Comparison of ENCODE assay signal across 10 mouse cellular contexts in genomic region chr1:97698956-97699570, GRCm38 (mm10). TPM values are rescaled to one million over a fixed set of nuclear protein-coding genes. Genes with fewer than 3 reads are reported as not detected.
DNase-seq lines count a peak whose midpoint lies in the region; ATAC-seq and TF ChIP-seq lines count a peak whose summit lies in the region.
"Had no signal": no experiment of that assay in that cellular context is flagged by ENCODE, and none has a peak within 500 bp of the region (broad histone marks: within the 10 kb centered on the region; RNA-seq: fewer than 3 reads in every experiment).

No protein-coding gene starts in this region.

- no peaks in the 10 kb centered on the region for H3K27me3 ChIP-seq in lung, embryonic 14.5 days (ENCODE audit: insufficient read depth, low read length)
- H3K27me3 ChIP-seq in stomach, embryonic 16.5 days (ENCODE audit: control insufficient read depth, insufficient read depth, low read length), result no peaks in the 10 kb centered on the region

- no peak for TF ChIP-seq CTCF in lung, embryonic 14.5 days (IDR thresholded peaks at IDR 0.05; ENCODE audit: low read depth)

- no peak overlapping the region for H3K4me2 ChIP-seq in lung, embryonic 14.5 days
- no peak overlapping the region for H3K4me2 ChIP-seq in stomach, embryonic 16.5 days (ENCODE audit: low read depth, low read length)

- H3K36me3 ChIP-seq in lung, embryonic 14.5 days (ENCODE audit: insufficient read depth), result no peaks in the 10 kb centered on the region
- no peaks in the 10 kb centered on the region for H3K36me3 ChIP-seq in stomach, embryonic 16.5 days (ENCODE audit: control insufficient read depth, insufficient read depth, low read length)

- WGBS in lung, embryonic 14.5 days, result 11% methylated on average over 11 of the region's 11 CpGs
- 9% methylated on average over 11 of the region's 11 CpGs for WGBS in stomach, embryonic 16.5 days

- H3K9ac ChIP-seq in lung, embryonic 14.5 days, result no peak overlapping the region
- no peak overlapping the region for H3K9ac ChIP-seq in stomach, embryonic 16.5 days (ENCODE audit: low read length)

- no peak overlapping the region for H3K4me3 ChIP-seq in lung, embryonic 14.5 days (ENCODE audit: low read depth, low read length)
- H3K4me3 ChIP-seq in stomach, embryonic 16.5 days (replicated peaks; ENCODE audit: low read length), result no peak overlapping the region

- H3K9me3 ChIP-seq in lung, embryonic 14.5 days (ENCODE audit: low read depth, low read length), result no peaks in the 10 kb centered on the region
- no peaks in the 10 kb centered on the region for H3K9me3 ChIP-seq in stomach, embryonic 16.5 days (replicated peaks; ENCODE audit: control insufficient read depth, low read length)

- peak; percentile 35; the same call in 1 of the 2 replicates for ATAC-seq in lung, embryonic 14.5 days (ENCODE audit: insufficient read depth)
- 0 out of 2 replicates have a peak, but pooled peaks have one; percentile 37 for ATAC-seq in stomach, embryonic 16.5 days (ENCODE audit: insufficient read depth, low FRiP score)

- no peaks in the 10 kb centered on the region for H3K4me1 ChIP-seq in lung, embryonic 14.5 days (ENCODE audit: insufficient read depth)
- no peaks in the 10 kb centered on the region for H3K4me1 ChIP-seq in stomach, embryonic 16.5 days (ENCODE audit: control insufficient read depth, insufficient read depth, low read length)

- no peak overlapping the region for H3K27ac ChIP-seq in lung, embryonic 14.5 days (ENCODE audit: low read depth)
- H3K27ac ChIP-seq in stomach, embryonic 16.5 days (ENCODE audit: low read length), result no peak overlapping the region

- intact Hi-C loops in left cerebral cortex, postnatal 25 days (cut with DNase I), result no loop called here

- DNase-seq in lung, embryonic 14.5 days, result no peak
- DNase-seq in lung, postnatal 14 days, result no peak
- peak; percentile 39 for DNase-seq in heart, postnatal 4 days
- DNase-seq in kidney, postnatal 14 days, result peak; percentile 41
- DNase-seq in gastrocnemius, adult 8-10 months (ENCODE audit: low spot score in 2 of 2), result no peak
- no peak for DNase-seq in left cerebral cortex, postnatal 25 days (ENCODE audit: low spot score in 2 of 2)
- no peak for DNase-seq in thymus, postnatal 14 days
- DNase-seq: gastrocnemius, postnatal 10 days; thymus, postnatal 36 days had no signal

RNA-seq across cellular contexts. Expression of gene D1Ertd622e, which starts 37.2 kb away (rescaled TPM):
- 17.1 and 19.3 TPM in 2 replicates for polyA plus RNA-seq in lung, embryonic 14.5 days (2014; fragmentation: Nextera tagmentation; extraction: Ambion mirVana)
- total RNA-seq in heart, postnatal 4 days (2021), result 1 to 10 TPM; 7.9 to 9.0 TPM
- 20.4 and 22.0 TPM in 2 replicates for polyA plus RNA-seq in stomach, embryonic 16.5 days (2015; fragmentation: Nextera tagmentation; extraction: Ambion mirVana)
- 10 to 100 TPM; 15.8 to 29.3 (median 25.3) TPM for total RNA-seq in gastrocnemius, adult 8-10 months (2022)
- 10 to 100 TPM; 76.5 to 78.3 TPM for total RNA-seq in left cerebral cortex, postnatal 25 days (2021)

Comparison
In these comparisons a context has a peak if more than half of its experiments do, and no peak if none do; other contexts are left out.
1. DNase-seq: peak in heart, postnatal 4 days (single experiment) and kidney, postnatal 14 days (single experiment); none in lung, embryonic 14.5 days (single experiment), lung, postnatal 14 days (single experiment), gastrocnemius, adult 8-10 months (0 of 2), left cerebral cortex, postnatal 25 days (0 of 2) and thymus, postnatal 14 days (single experiment).